Mouse (Mus musculus): ENCODE measurements around the gene Rnf5. TPM values are rescaled to one million over a fixed set of nuclear protein-coding genes. Genes with fewer than 3 reads are reported as not detected.

Rnf5 gene
- total RNA-seq, 1 experiment = 22.8 TPM

DNA sequence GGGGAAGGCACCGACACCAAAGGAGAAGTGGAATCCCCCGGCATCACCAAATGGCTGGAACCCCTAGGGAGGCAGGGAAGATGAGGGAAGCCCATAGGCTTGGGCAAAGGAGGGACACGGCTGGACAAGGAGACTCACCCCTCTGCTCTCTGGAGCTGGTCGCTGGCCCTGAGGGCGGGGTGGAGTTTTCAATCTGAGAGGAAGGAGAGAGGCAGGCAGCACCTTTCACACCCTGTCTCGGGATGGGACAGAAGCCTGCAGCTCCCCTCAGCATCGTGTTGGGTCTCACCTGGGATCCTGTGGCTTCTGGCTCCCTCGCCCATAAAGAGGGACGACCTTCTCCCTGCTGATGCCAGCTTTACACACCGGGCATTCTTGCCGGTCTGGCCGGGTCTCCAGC is 1.7 kb downstream of the Rnf5 start:
- TF ChIP-seq CHD2 (IDR thresholded peaks at IDR 0.05; ENCODE audit: low read depth, low read length) = no peak
- TF ChIP-seq ZNF384 (IDR thresholded peaks at IDR 0.05; ENCODE audit: low read depth, low read length) = no peak
- no peak for TF ChIP-seq ZC3H11A (IDR thresholded peaks at IDR 0.05; ENCODE audit: borderline replicate concordance, low read depth, low read length)
- TF ChIP-seq MAFK (IDR thresholded peaks at IDR 0.05; ENCODE audit: insufficient read depth, low read depth, low read length) = no peak
- no peak for TF ChIP-seq HCFC1 (IDR thresholded peaks at IDR 0.05; ENCODE audit: borderline replicate concordance, insufficient read depth, low read length)
- DNase-seq (ENCODE audit: low read depth, low spot score) = no peak
- Histone ChIP-seq H3K4me3 (ENCODE audit: insufficient read depth in 1 of 2, low read depth in 1 of 2, low read length in 2 of 2, poor library complexity in 1 of 2, severe bottlenecking in 1 of 2) (no peak overlapping the region), H3K36me3 (ENCODE audit: control insufficient read depth, insufficient read depth, low read length, poor library complexity, severe bottlenecking) (peaks cover 9% of the 10 kb centered on the region), H3K27ac (ENCODE audit: insufficient read depth, low read depth, low read length, poor library complexity, severe bottlenecking) (no peak overlapping the region), H3K9ac (ENCODE audit: insufficient read depth, low read depth, low read length, poor library complexity, severe bottlenecking) (no peak overlapping the region), H3K4me1 (ENCODE audit: control insufficient read depth in 2 of 2, insufficient read depth in 2 of 2, low read length in 2 of 2, poor library complexity in 1 of 2) (peaks cover 0 to 13% of the 10 kb centered on the region in 2 experiments; a peak in 1 of 4 replicates), H3K9me3 (ENCODE audit: control insufficient read depth, insufficient read depth, low read depth, low read length) (no peaks in the 10 kb centered on the region)
- in situ Hi-C loops (cut with MboI; ENCODE audit: low sequenced_read_pairs in 2 of 2, unreplicated experiment in 2 of 2) = no loop called here

DNA sequence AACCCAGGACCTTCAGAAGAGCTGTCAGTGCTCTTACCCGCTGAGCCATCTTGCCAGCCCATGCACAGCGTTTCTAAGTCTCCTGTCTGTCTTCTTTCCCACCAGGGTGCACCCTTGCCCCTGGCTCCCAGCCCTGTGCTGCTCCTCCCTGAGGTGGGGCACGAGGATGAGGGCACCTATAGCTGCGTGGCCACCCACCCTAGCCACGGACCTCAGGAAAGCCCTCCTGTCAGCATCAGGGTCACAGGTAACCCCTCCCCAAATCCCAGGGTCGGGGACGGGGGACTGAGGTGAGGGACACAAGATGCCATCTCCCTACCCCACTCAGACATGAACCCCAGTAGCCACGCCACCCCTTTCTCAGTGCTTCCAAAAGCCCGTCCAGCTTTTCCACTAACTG is 3.6 kb downstream of the Rnf5 start:
- Histone ChIP-seq H3K4me3 (ENCODE audit: insufficient read depth in 1 of 2, low read depth in 1 of 2, low read length in 2 of 2, poor library complexity in 1 of 2, severe bottlenecking in 1 of 2) (no peak overlapping the region), H3K4me1 (ENCODE audit: control insufficient read depth in 2 of 2, insufficient read depth in 2 of 2, low read length in 2 of 2, poor library complexity in 1 of 2) (peaks cover 0 to 12% of the 10 kb centered on the region in 2 experiments; a peak in 2 of 4 replicates), H3K9me3 (ENCODE audit: control insufficient read depth, insufficient read depth, low read depth, low read length) (no peaks in the 10 kb centered on the region), H3K9ac (ENCODE audit: insufficient read depth, low read depth, low read length, poor library complexity, severe bottlenecking) (no peak overlapping the region), H3K27ac (ENCODE audit: insufficient read depth, low read depth, low read length, poor library complexity, severe bottlenecking) (no peak overlapping the region), H3K36me3 (ENCODE audit: control insufficient read depth, insufficient read depth, low read length, poor library complexity, severe bottlenecking) (peaks cover 19% of the 10 kb centered on the region)
- DNase-seq (ENCODE audit: low read depth, low spot score) = no peak
- TF ChIP-seq ZNF384 (IDR thresholded peaks at IDR 0.05; ENCODE audit: low read depth, low read length) = no peak
- TF ChIP-seq MAFK (IDR thresholded peaks at IDR 0.05; ENCODE audit: insufficient read depth, low read depth, low read length) = no peak
- no peak for TF ChIP-seq HCFC1 (IDR thresholded peaks at IDR 0.05; ENCODE audit: borderline replicate concordance, insufficient read depth, low read length)
- no peak for TF ChIP-seq ZC3H11A (IDR thresholded peaks at IDR 0.05; ENCODE audit: borderline replicate concordance, low read depth, low read length)
- TF ChIP-seq CHD2 (IDR thresholded peaks at IDR 0.05; ENCODE audit: low read depth, low read length) = no peak
- in situ Hi-C loops (cut with MboI; ENCODE audit: low sequenced_read_pairs in 2 of 2, unreplicated experiment in 2 of 2) = no loop called here

DNA sequence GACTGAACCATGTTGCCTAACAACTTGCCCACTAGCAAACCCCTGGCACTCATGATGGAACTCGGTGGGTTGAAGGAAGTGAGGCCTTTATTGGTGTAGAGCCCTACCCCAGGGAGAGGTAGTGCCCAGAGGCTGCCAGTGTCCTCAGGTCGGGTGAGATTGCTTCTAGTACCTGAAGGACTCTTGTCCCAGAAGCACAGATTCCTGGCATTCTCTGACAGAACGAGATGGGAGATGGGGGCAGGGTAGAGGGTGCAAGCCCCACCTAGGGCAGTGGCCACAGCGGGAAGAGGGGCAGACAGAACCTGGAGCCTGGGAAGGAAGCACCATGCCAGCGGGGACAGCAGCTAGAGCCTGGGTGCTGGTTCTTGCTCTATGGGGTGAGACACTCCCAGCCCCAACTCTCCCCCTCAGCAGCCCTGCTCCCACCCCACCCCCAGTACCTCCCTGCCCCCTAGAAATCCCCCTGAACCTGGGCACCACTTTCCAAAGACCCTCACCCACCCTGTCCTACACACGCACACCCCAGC is 5.9 kb downstream of the Rnf5 start, which contains the start of gene Ager:
Ager (plus strand) TSS at position 297 of the 530 bp plus-strand sequence.
- H3K4me1 ChIP-seq (ENCODE audit: control insufficient read depth in 2 of 2, insufficient read depth in 2 of 2, low read length in 2 of 2, poor library complexity in 1 of 2) = peaks cover 5 to 23% of the 10 kb centered on the region in 2 experiments
- peaks cover 28% of the 10 kb centered on the region for H3K36me3 ChIP-seq (ENCODE audit: control insufficient read depth, insufficient read depth, low read length, poor library complexity, severe bottlenecking)
- TF ChIP-seq HCFC1 (IDR thresholded peaks at IDR 0.05; ENCODE audit: borderline replicate concordance, insufficient read depth, low read length) (no peak), ZC3H11A (IDR thresholded peaks at IDR 0.05; ENCODE audit: borderline replicate concordance, low read depth, low read length) (no peak), ZNF384 (IDR thresholded peaks at IDR 0.05; ENCODE audit: low read depth, low read length) (no peak), MAFK (IDR thresholded peaks at IDR 0.05; ENCODE audit: insufficient read depth, low read depth, low read length) (no peak), CHD2 (IDR thresholded peaks at IDR 0.05; ENCODE audit: low read depth, low read length) (no peak)
- H3K9me3 ChIP-seq (ENCODE audit: control insufficient read depth, insufficient read depth, low read depth, low read length) = no peaks in the 10 kb centered on the region
- in situ Hi-C loops (cut with MboI; ENCODE audit: low sequenced_read_pairs in 2 of 2, unreplicated experiment in 2 of 2) = no loop called here
- H3K27ac ChIP-seq (ENCODE audit: insufficient read depth, low read depth, low read length, poor library complexity, severe bottlenecking) = no peak within 1 kb of the TSS
- no peak within 1 kb of the TSS for H3K4me3 ChIP-seq (ENCODE audit: insufficient read depth in 1 of 2, low read depth in 1 of 2, low read length in 2 of 2, poor library complexity in 1 of 2, severe bottlenecking in 1 of 2)
- no peak for DNase-seq (ENCODE audit: low read depth, low spot score)
- H3K9ac ChIP-seq (ENCODE audit: insufficient read depth, low read depth, low read length, poor library complexity, severe bottlenecking) = no peak within 1 kb of the TSS

DNA sequence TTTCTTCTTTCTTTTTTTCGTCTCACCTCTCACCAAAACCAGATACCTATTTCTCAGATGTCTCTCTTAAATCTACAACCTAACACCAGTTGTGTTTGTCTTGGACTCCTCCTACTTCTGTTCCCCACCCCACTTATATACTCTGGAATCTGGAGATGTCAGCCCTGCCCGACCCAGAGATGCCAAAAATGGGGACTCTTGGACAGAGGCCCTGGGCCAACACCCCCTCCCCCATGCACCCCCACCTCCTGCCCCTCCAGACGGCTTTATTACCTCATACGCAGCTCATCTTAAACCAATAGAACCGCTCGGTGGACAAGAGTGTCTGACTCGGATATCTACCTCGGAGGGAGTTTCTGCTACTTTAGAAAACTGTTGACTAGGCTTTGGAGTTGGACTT is 7.4 kb downstream of the Rnf5 start:
- Histone ChIP-seq H3K4me3 (ENCODE audit: insufficient read depth in 1 of 2, low read depth in 1 of 2, low read length in 2 of 2, poor library complexity in 1 of 2, severe bottlenecking in 1 of 2) (no peak overlapping the region), H3K4me1 (ENCODE audit: control insufficient read depth in 2 of 2, insufficient read depth in 2 of 2, low read length in 2 of 2, poor library complexity in 1 of 2) (peaks cover 5 to 23% of the 10 kb centered on the region in 2 experiments), H3K36me3 (ENCODE audit: control insufficient read depth, insufficient read depth, low read length, poor library complexity, severe bottlenecking) (peaks cover 28% of the 10 kb centered on the region), H3K9me3 (ENCODE audit: control insufficient read depth, insufficient read depth, low read depth, low read length) (no peaks in the 10 kb centered on the region), H3K9ac (ENCODE audit: insufficient read depth, low read depth, low read length, poor library complexity, severe bottlenecking) (no peak overlapping the region), H3K27ac (ENCODE audit: insufficient read depth, low read depth, low read length, poor library complexity, severe bottlenecking) (no peak overlapping the region)
- no peak for DNase-seq (ENCODE audit: low read depth, low spot score)
- in situ Hi-C loops (cut with MboI; ENCODE audit: low sequenced_read_pairs in 2 of 2, unreplicated experiment in 2 of 2) = no loop called here
- TF ChIP-seq ZC3H11A (IDR thresholded peaks at IDR 0.05; ENCODE audit: borderline replicate concordance, low read depth, low read length) = no peak
- no peak for TF ChIP-seq ZNF384 (IDR thresholded peaks at IDR 0.05; ENCODE audit: low read depth, low read length)
- no peak for TF ChIP-seq CHD2 (IDR thresholded peaks at IDR 0.05; ENCODE audit: low read depth, low read length)
- TF ChIP-seq MAFK (IDR thresholded peaks at IDR 0.05; ENCODE audit: insufficient read depth, low read depth, low read length) = no peak
- no peak for TF ChIP-seq HCFC1 (IDR thresholded peaks at IDR 0.05; ENCODE audit: borderline replicate concordance, insufficient read depth, low read length)

All from ES-E14 (cell line).